Mouse (Mus musculus) cortical plate, adult 2 months (tissue): Measurements from ENCODE around the gene Leng1. TPM values are rescaled to one million over a fixed set of nuclear protein-coding genes. Genes with fewer than 3 reads are reported as not detected.
"Not testable (repeated sequence)": the region's sequence is repeated elsewhere in the genome, so short reads cannot be mapped to it uniquely, and the experiment has no call there.

Experiments
- H3K27ac ChIP-seq: fragments of 200-500 bp; 2 replicates; pipeline ENCODE4 v1.5.1; 2012; ENCODE audit warnings: low read length, control low read depth, inconsistent platforms; ENCODE audit not compliant: insufficient read depth
- H3K4me1 ChIP-seq: fragments of 200-500 bp; 2 replicates; pipeline ENCODE4 v1.6.1; 2011; ENCODE audit warnings: low read length; ENCODE audit not compliant: control insufficient read depth, insufficient read depth
- H3K4me3 ChIP-seq: fragments of 200-500 bp; 2 replicates; pipeline ENCODE4 v1.5.1; 2011; ENCODE audit warnings: mild to moderate bottlenecking, low read length, control low read depth; ENCODE audit not compliant: insufficient read depth
- CTCF ChIP-seq: fragments of 200-500 bp; IDR thresholded peaks from 2 replicates; pipeline ENCODE4 v1.5.1; 2011; ENCODE audit warnings: mild to moderate bottlenecking, control low read depth, low read length; ENCODE audit not compliant: insufficient read depth; ENCODE audit errors: extremely low read depth
- POLR2A ChIP-seq: fragments of 200-500 bp; IDR thresholded peaks from 2 replicates; pipeline ENCODE4 v1.6.1; 2011; ENCODE audit warnings: mild to moderate bottlenecking, low read length, control low read depth; ENCODE audit not compliant: insufficient read depth; ENCODE audit errors: extremely low read depth
- polyA plus RNA-seq: library from polyadenylated mRNA; depleted of rRNA; stranded (reverse); fragments of >200 nt; gene quantifications from 2 replicates; pipeline ENCODE4 v1.2.3, GENCODE M21; 2012; rRNA removed

Gene Leng1
- polyA plus RNA-seq: 7.3 and 8.3 TPM in 2 replicates

- TF ChIP-seq POLR2A: peak; percentile 82
- no peak for TF ChIP-seq CTCF
- H3K4me3 ChIP-seq: peak within 1 kb of the TSS; percentile 59
- H3K27ac ChIP-seq: peak within 1 kb of the TSS; percentile 29; the same call in 1 of the 2 replicates
- peaks cover 2% of the 10 kb centered on the region; the same call in 1 of the 2 replicates for H3K4me1 ChIP-seq
These were observed at the start of gene Leng1 for GRCm38 (mm10) chr7:3665215-3666114. Gene Leng1 (minus strand): TSS chr7:3665840.

- H3K4me3 ChIP-seq: no peak overlapping the region
- no peaks in the 10 kb centered on the region for H3K4me1 ChIP-seq
- TF ChIP-seq CTCF (no peak), POLR2A (no peak)
- H3K27ac ChIP-seq: no peak overlapping the region
These were observed 49.6 kb upstream of the Leng1 start for GRCm38 (mm10) chr7:3715249-3715648.

GRCm38 (mm10) chr7:3712264-3712942 lies 46.8 kb upstream of the Leng1 start:
- H3K27ac ChIP-seq: no peak overlapping the region
- H3K4me3 ChIP-seq: no peak overlapping the region
- TF ChIP-seq POLR2A (no peak), CTCF (no peak)
- H3K4me1 ChIP-seq: no peaks in the 10 kb centered on the region

- no peak overlapping the region for H3K4me3 ChIP-seq
- no peak overlapping the region for H3K27ac ChIP-seq
- H3K4me1 ChIP-seq: no peaks in the 10 kb centered on the region
- no peak for TF ChIP-seq POLR2A
- TF ChIP-seq CTCF: no peak
These were observed 43.4 kb upstream of the Leng1 start for GRCm38 (mm10) chr7:3709000-3709399.

- not testable (repeated sequence) for H3K27ac ChIP-seq
These were observed 42.9 kb upstream of the Leng1 start for GRCm38 (mm10) chr7:3708447-3708980.

GRCm38 (mm10) chr7:3707568-3708413 lies 42.2 kb upstream of the Leng1 start:
- no peaks in the 10 kb centered on the region for H3K4me1 ChIP-seq

More at GRCm38 (mm10) chr7:3708447-3708980, 42.9 kb upstream of the Leng1 start:
- H3K4me1 ChIP-seq, H3K4me3 ChIP-seq: not testable (repeated sequence)

GRCm38 (mm10) chr7:3707027-3707426 lies 41.4 kb upstream of the Leng1 start:
- no peak overlapping the region for H3K4me3 ChIP-seq
- no peak overlapping the region for H3K27ac ChIP-seq
- no peak for TF ChIP-seq POLR2A
- TF ChIP-seq CTCF: no peak
- no peaks in the 10 kb centered on the region for H3K4me1 ChIP-seq

More at GRCm38 (mm10) chr7:3707568-3708413, 42.2 kb upstream of the Leng1 start:
- Histone ChIP-seq H3K27ac (no peak overlapping the region), H3K4me3 (no peak overlapping the region)
- TF ChIP-seq POLR2A: no peak

- no peaks in the 10 kb centered on the region for H3K4me1 ChIP-seq
- TF ChIP-seq POLR2A (no peak), CTCF (no peak)
- H3K27ac ChIP-seq: no peak overlapping the region
- H3K4me3 ChIP-seq: no peak overlapping the region
These were observed 40.8 kb upstream of the Leng1 start for GRCm38 (mm10) chr7:3706343-3706934.

GRCm38 (mm10) chr7:3705911-3706310 lies 40.3 kb upstream of the Leng1 start:
- TF ChIP-seq POLR2A (no peak), CTCF (no peak)
- H3K4me1 ChIP-seq: no peaks in the 10 kb centered on the region
- H3K27ac ChIP-seq: no peak overlapping the region
- no peak overlapping the region for H3K4me3 ChIP-seq

- not testable (repeated sequence) for H3K4me1 ChIP-seq, H3K27ac ChIP-seq, H3K4me3 ChIP-seq
These were observed 39.8 kb upstream of the Leng1 start for GRCm38 (mm10) chr7:3705461-3705860.
